15 mouse cellular contexts compared by ENCODE assay signal in genomic region chr6:119079626-119080025, GRCm38 (mm10).
DNase-seq lines count a peak whose midpoint lies in the region; ATAC-seq lines count a peak whose summit lies in the region.
"Had no signal": no experiment of that assay in that cellular context is flagged by ENCODE, and none has a peak within 500 bp of the region (broad histone marks: within the 10 kb centered on the region; RNA-seq: fewer than 3 reads in every experiment).

No protein-coding gene starts in this region.

- DNase-seq in kidney, adult 8-10 months, result no peak
- peak; percentile 22 to 29 for DNase-seq in left cerebral cortex, postnatal 25 days (ENCODE audit: low spot score in 2 of 2)
- no peak for DNase-seq in left cerebral cortex, postnatal 10 days (ENCODE audit: extremely low spot score in 1 of 2, low spot score in 2 of 2)
- peak; percentile 86 for DNase-seq in cerebellum, adult 11-12 months
- DNase-seq in cerebellum, postnatal 25 days, result peak; percentile 79 to 81
- DNase-seq: adrenal gland, postnatal 36 days; liver; thymus, adult 18-20 months had no signal

- no peaks in the 10 kb centered on the region for H3K9me3 ChIP-seq in kidney, embryonic 16.5 days (ENCODE audit: low read length)
- H3K9me3 ChIP-seq: embryonic facial prominence, embryonic 12.5 days; heart, embryonic 15.5 days; hindbrain, embryonic 15.5 days; lung, embryonic 15.5 days had no signal

- no peak overlapping the region for H3K27ac ChIP-seq in kidney, embryonic 16.5 days (ENCODE audit: low read length)
- H3K27ac ChIP-seq: embryonic facial prominence, embryonic 12.5 days; lung, embryonic 15.5 days had no signal

- intact Hi-C loops in left cerebral cortex, postnatal 25 days (cut with DNase I), result no loop called here
- intact Hi-C loops in left cerebral cortex, postnatal 10 days (cut with DNase I), result no loop called here

- H3K27me3 ChIP-seq in kidney, embryonic 16.5 days (ENCODE audit: insufficient read depth, low read length), result no peaks in the 10 kb centered on the region
- H3K27me3 ChIP-seq: embryonic facial prominence, embryonic 12.5 days; heart, embryonic 15.5 days; hindbrain, embryonic 15.5 days; lung, embryonic 15.5 days had no signal

- H3K4me3 ChIP-seq in kidney, embryonic 16.5 days (ENCODE audit: low read length), result no peak overlapping the region
- H3K4me3 ChIP-seq: embryonic facial prominence, embryonic 12.5 days; heart, embryonic 15.5 days; hindbrain, embryonic 15.5 days; lung, embryonic 15.5 days had no signal

- 0 out of 2 replicates have a peak, but pooled peaks cover 3% of the 10 kb centered on the region for H3K4me1 ChIP-seq in kidney, embryonic 16.5 days (ENCODE audit: insufficient read depth, low read length)
- H3K4me1 ChIP-seq: embryonic facial prominence, embryonic 12.5 days had no signal

- ATAC-seq in kidney, embryonic 16.5 days (ENCODE audit: low FRiP score, low TSS enrichment), result 0 out of 2 replicates have a peak, but pooled peaks have one; percentile 49
- ATAC-seq in megakaryocyte, adult 5-6 weeks (ENCODE audit: poor library complexity, severe bottlenecking), result no peak

- no peak overlapping the region for H3K4me2 ChIP-seq in kidney, embryonic 16.5 days (replicated peaks; ENCODE audit: low read depth, low read length)
- H3K4me2 ChIP-seq: embryonic facial prominence, embryonic 12.5 days; heart, embryonic 15.5 days; hindbrain, embryonic 15.5 days; lung, embryonic 15.5 days had no signal

- H3K36me3 ChIP-seq in kidney, embryonic 16.5 days (ENCODE audit: insufficient read depth, low read length), result no peaks in the 10 kb centered on the region
- H3K36me3 ChIP-seq: embryonic facial prominence, embryonic 12.5 days; G1E; heart, embryonic 15.5 days; hindbrain, embryonic 15.5 days; lung, embryonic 15.5 days had no signal

- 64% methylated on average over 8 of the region's 8 CpGs for WGBS in kidney, embryonic 16.5 days

- no peak overlapping the region for H3K9ac ChIP-seq in kidney, embryonic 16.5 days (replicated peaks; ENCODE audit: low read length)
- H3K9ac ChIP-seq: embryonic facial prominence, embryonic 12.5 days; heart, embryonic 15.5 days; hindbrain, embryonic 15.5 days; lung, embryonic 15.5 days had no signal

Comparison
In these comparisons a context has a peak if more than half of its experiments do, and no peak if none do; other contexts are left out.
1. DNase-seq: peak in left cerebral cortex, postnatal 25 days (2 of 2), cerebellum, adult 11-12 months (single experiment) and cerebellum, postnatal 25 days (2 of 2); none in kidney, adult 8-10 months (0 of 2) and left cerebral cortex, postnatal 10 days (0 of 2).